In genomic region chr7:29982341-29982740, GRCm38 (mm10) we compare ENCODE assay signal across 9 mouse cellular contexts. TPM values are rescaled to one million over a fixed set of nuclear protein-coding genes. Genes with fewer than 3 reads are reported as not detected.
A peak's percentile ranks its signal among the peaks of the same experiment; 100 is the strongest.
DNase-seq lines count a peak whose midpoint lies in the region; ATAC-seq and TF ChIP-seq lines count a peak whose summit lies in the region.
"Had no signal": no experiment of that assay in that cellular context is flagged by ENCODE, and none has a peak within 500 bp of the region (broad histone marks: within the 10 kb centered on the region; RNA-seq: fewer than 3 reads in every experiment).

No protein-coding gene starts in this region.

- peak overlapping the region; percentile 81; the same call in 1 of the 2 replicates for H3K4me2 ChIP-seq in lung, postnatal 0 days (replicated peaks; ENCODE audit: low read depth, low read length)
- H3K4me2 ChIP-seq in intestine, embryonic 16.5 days (ENCODE audit: low read depth, low read length) = 0 out of 2 replicates have a peak overlapping the region, but pooled peaks have one; percentile 82
- peak overlapping the region; percentile 73; the same call in 1 of the 2 replicates for H3K4me2 ChIP-seq in neural tube, embryonic 14.5 days (ENCODE audit: low read depth, low read length)

- ATAC-seq in lung, postnatal 0 days = no peak
- ATAC-seq in intestine, embryonic 16.5 days = no peak
- ATAC-seq in neural tube, embryonic 14.5 days (ENCODE audit: low read depth) = no peak

- no peaks in the 10 kb centered on the region for H3K9me3 ChIP-seq in heart, embryonic 10.5 days
- no peaks in the 10 kb centered on the region for H3K9me3 ChIP-seq in lung, postnatal 0 days (ENCODE audit: low read length)
- no peaks in the 10 kb centered on the region for H3K9me3 ChIP-seq in intestine, embryonic 16.5 days (ENCODE audit: control insufficient read depth, low read length)
- no peaks in the 10 kb centered on the region for H3K9me3 ChIP-seq in neural tube, embryonic 14.5 days (ENCODE audit: control insufficient read depth, low read length)

- peaks cover 39% of the 10 kb centered on the region for H3K4me1 ChIP-seq in heart, embryonic 10.5 days
- H3K4me1 ChIP-seq in lung, postnatal 0 days (ENCODE audit: insufficient read depth, low read depth, low read length) = peaks cover 5% of the 10 kb centered on the region; the same call in 1 of the 2 replicates
- H3K4me1 ChIP-seq in intestine, embryonic 16.5 days (ENCODE audit: control insufficient read depth, insufficient read depth, low read length) = peaks cover 18% of the 10 kb centered on the region
- peaks cover 15% of the 10 kb centered on the region; the same call in 1 of the 2 replicates for H3K4me1 ChIP-seq in neural tube, embryonic 14.5 days (ENCODE audit: control insufficient read depth, insufficient read depth, low read length)

- intact Hi-C loops in heart, postnatal 25 days (cut with DNase I) = loop anchor here (2.0 to 5.0 kb wide), 3 partner anchors 28 to 215 kb away; partner anchors contain the start of genes Zfp383, Zfp74 and Zfp84

- peak overlapping the region; percentile 96 for H3K27ac ChIP-seq in heart, embryonic 10.5 days
- H3K27ac ChIP-seq in lung, postnatal 0 days (ENCODE audit: low read length) = peak overlapping the region; percentile 23; the same call in 1 of the 2 replicates
- H3K27ac ChIP-seq in intestine, embryonic 16.5 days (ENCODE audit: low read length) = peak overlapping the region; percentile 33; the same call in 1 of the 2 replicates
- no peak overlapping the region for H3K27ac ChIP-seq in neural tube, embryonic 14.5 days (ENCODE audit: low read depth, low read length)

- H3K9ac ChIP-seq in lung, postnatal 0 days (replicated peaks; ENCODE audit: low read depth) = no peak overlapping the region
- 0 out of 2 replicates have a peak overlapping the region, but pooled peaks have one; percentile 93 for H3K9ac ChIP-seq in intestine, embryonic 16.5 days (ENCODE audit: low read depth, low read length)
- H3K9ac ChIP-seq in neural tube, embryonic 14.5 days (replicated peaks; ENCODE audit: low read depth, low read length) = no peak overlapping the region; the same call in 1 of the 2 replicates

- WGBS in heart, embryonic 10.5 days = 76% methylated on average over 4 of the region's 4 CpGs
- 65% methylated on average over 4 of the region's 4 CpGs for WGBS in lung, postnatal 0 days
- WGBS in intestine, embryonic 16.5 days = 81% methylated on average over 4 of the region's 4 CpGs
- 84% methylated on average over 4 of the region's 4 CpGs for WGBS in neural tube, embryonic 14.5 days

- H3K4me3 ChIP-seq in heart, embryonic 10.5 days = peak overlapping the region; percentile 90; the same call in 1 of the 2 replicates
- no peak overlapping the region for H3K4me3 ChIP-seq in lung, postnatal 0 days (ENCODE audit: low read depth, low read length)
- no peak overlapping the region for H3K4me3 ChIP-seq in intestine, embryonic 16.5 days (ENCODE audit: low read length)
- H3K4me3 ChIP-seq in neural tube, embryonic 14.5 days (ENCODE audit: low read depth, low read length) = no peak overlapping the region

- DNase-seq in heart, embryonic 10.5 days (ENCODE audit: low spot score) = no peak
- DNase-seq in heart, postnatal 25 days (ENCODE audit: low spot score) = no peak
- DNase-seq in lung, postnatal 0 days (ENCODE audit: low spot score) = no peak
- DNase-seq in lung, adult 18-20 months = no peak
- DNase-seq in spleen, adult 12 weeks (ENCODE audit: low spot score) = no peak
- no peak for DNase-seq in urinary bladder, postnatal 14 days (ENCODE audit: low spot score)
- DNase-seq: gastrocnemius, postnatal 14 days had no signal

- no peak for TF ChIP-seq EP300 in lung, postnatal 0 days (IDR thresholded peaks at IDR 0.05)

- no peak for TF ChIP-seq CTCF in lung, postnatal 0 days (IDR thresholded peaks at IDR 0.05)

- H3K36me3 ChIP-seq in heart, embryonic 10.5 days = peaks cover 19% of the 10 kb centered on the region
- H3K36me3 ChIP-seq in lung, postnatal 0 days (ENCODE audit: insufficient read depth, low read length) = no peaks in the 10 kb centered on the region
- H3K36me3 ChIP-seq in intestine, embryonic 16.5 days (ENCODE audit: control insufficient read depth, insufficient read depth, low read length) = 0 out of 2 replicates have a peak, but pooled peaks cover under 1% of the 10 kb centered on the region
- H3K36me3 ChIP-seq in neural tube, embryonic 14.5 days (ENCODE audit: control insufficient read depth, insufficient read depth, low read length) = 0 out of 2 replicates have a peak, but pooled peaks cover 4% of the 10 kb centered on the region

- H3K27me3 ChIP-seq in heart, embryonic 10.5 days (ENCODE audit: insufficient read depth, poor library complexity, severe bottlenecking) = no peaks in the 10 kb centered on the region
- no peaks in the 10 kb centered on the region for H3K27me3 ChIP-seq in lung, postnatal 0 days (replicated peaks; ENCODE audit: insufficient read depth, low read length)
- no peaks in the 10 kb centered on the region for H3K27me3 ChIP-seq in intestine, embryonic 16.5 days (replicated peaks; ENCODE audit: control insufficient read depth, insufficient read depth, low read length)
- no peaks in the 10 kb centered on the region for H3K27me3 ChIP-seq in neural tube, embryonic 14.5 days (ENCODE audit: control insufficient read depth, insufficient read depth, low read length)

RNA-seq across cellular contexts. Expression of gene Zfp568, which starts 1.4 kb away (rescaled TPM):
- polyA plus RNA-seq in heart, embryonic 10.5 days (2016; fragmentation: Nextera tagmentation; extraction: Ambion mirVana) = 32.0 and 33.8 TPM in 2 replicates
- total RNA-seq in heart, postnatal 25 days (2021) = 10 to 100 TPM; 24.5 to 28.1 TPM
- 4.1 and 5.8 TPM in 2 replicates for polyA plus RNA-seq in lung, postnatal 0 days (2015; fragmentation: Nextera tagmentation; extraction: Ambion mirVana)
- 9.1 and 11.6 TPM in 2 replicates for polyA plus RNA-seq in intestine, embryonic 16.5 days (2015; fragmentation: Nextera tagmentation; extraction: Ambion mirVana)
- polyA plus RNA-seq in neural tube, embryonic 14.5 days (2014; fragmentation: Nextera tagmentation; extraction: Ambion mirVana) = 4.0 and 5.5 TPM in 2 replicates

RNA-seq across cellular contexts. Expression of gene Zfp74, which starts 28.5 kb away (rescaled TPM):
- polyA plus RNA-seq in heart, embryonic 10.5 days (2016; fragmentation: Nextera tagmentation; extraction: Ambion mirVana) = 10.3 and 10.9 TPM in 2 replicates
- 1 to 10 TPM; 6.6 to 7.8 TPM for total RNA-seq in heart, postnatal 25 days (2021)
- polyA plus RNA-seq in lung, postnatal 0 days (2015; fragmentation: Nextera tagmentation; extraction: Ambion mirVana) = 5.1 and 6.7 TPM in 2 replicates
- 5.4 and 6.4 TPM in 2 replicates for polyA plus RNA-seq in intestine, embryonic 16.5 days (2015; fragmentation: Nextera tagmentation; extraction: Ambion mirVana)
- polyA plus RNA-seq in neural tube, embryonic 14.5 days (2014; fragmentation: Nextera tagmentation; extraction: Ambion mirVana) = 21.2 and 25.3 TPM in 2 replicates
